Mouse (Mus musculus) liver, embryonic 13.5 days (tissue): ENCODE measurements around the gene Atr. TPM values are rescaled to one million over a fixed set of nuclear protein-coding genes. Genes with fewer than 3 reads are reported as not detected.

ENCODE experiments used
- ATAC-seq: fragments of 200-750 bp; cut with Nextera tagmentation; 2 replicates; pipeline ENCODE4 v1.8.0; 2017; ENCODE audit warnings: low read depth, mild to moderate bottlenecking, moderate number of reproducible peaks, moderate library complexity
- DNase-seq: peaks from one replicate; pipeline ENCODE4 v3.0.0; 2022
- H3K27ac ChIP-seq: fragments of 300-500 bp; sonication (generic); 2 replicates; pipeline ENCODE4 v1.5.1; 2015; ENCODE audit warnings: moderate library complexity, mild to moderate bottlenecking, inconsistent platforms
- H3K27me3 ChIP-seq: fragments of 300-500 bp; sonication (generic); 2 replicates; pipeline ENCODE4 v1.6.1; 2015; ENCODE audit warnings: mild to moderate bottlenecking, inconsistent platforms
- H3K36me3 ChIP-seq: fragments of 300-500 bp; sonication (generic); 2 replicates; pipeline ENCODE4 v1.6.1; 2015; ENCODE audit warnings: mild to moderate bottlenecking, inconsistent platforms
- H3K4me1 ChIP-seq: fragments of 300-500 bp; sonication (generic); replicated peaks from 2 replicates; pipeline ENCODE4 v1.6.1; 2015; ENCODE audit warnings: inconsistent platforms
- H3K4me2 ChIP-seq: fragments of 300-500 bp; sonication (generic); 2 replicates; pipeline ENCODE4 v1.6.1; 2015; ENCODE audit warnings: inconsistent platforms, mild to moderate bottlenecking, moderate library complexity
- H3K4me3 ChIP-seq: fragments of 300-500 bp; sonication (generic); replicated peaks from 2 replicates; pipeline ENCODE4 v1.5.1; 2015; ENCODE audit warnings: mild to moderate bottlenecking, inconsistent platforms
- H3K9ac ChIP-seq: fragments of 300-500 bp; sonication (generic); 2 replicates; pipeline ENCODE4 v1.6.1; 2015; ENCODE audit warnings: mild to moderate bottlenecking, inconsistent platforms
- H3K9me3 ChIP-seq: fragments of 300-500 bp; sonication (generic); replicated peaks from 2 replicates; pipeline ENCODE4 v1.6.1; 2016; ENCODE audit warnings: inconsistent platforms
- WGBS: fragments of 180-500 bp; shearing (Covaris S2); methylation state at CpG from one replicate; pipeline ENCODE4 v1.1.7; 2015; ENCODE audit not compliant: insufficient replicate concordance; 5-methylcytosine and 5-hydroxymethylcytosine counted together
- polyA plus RNA-seq: library from polyadenylated mRNA; unstranded; fragments of >200 nt; fragmentation: Nextera tagmentation; extraction: Ambion mirVana; gene quantifications from 2 replicates; pipeline ENCODE4 v1.2.1, GENCODE M21; 2015

Atr gene
- polyA plus RNA-seq, 1 experiment from 2014 or later = 4.3 TPM

GRCm38 (mm10) chr9:95979896-95980295 is 122.5 kb downstream of the Atr start:
- no peak overlapping the region for H3K4me2 ChIP-seq
- no peaks in the 10 kb centered on the region for H3K27me3 ChIP-seq
- no peaks in the 10 kb centered on the region for H3K9me3 ChIP-seq
- no peak for ATAC-seq
- H3K4me3 ChIP-seq = no peak overlapping the region
- peaks cover 59% of the 10 kb centered on the region for H3K36me3 ChIP-seq
- DNase-seq = no peak
- 0 out of 2 replicates have a peak, but pooled peaks cover 3% of the 10 kb centered on the region for H3K4me1 ChIP-seq
- H3K9ac ChIP-seq = no peak overlapping the region
- 88% methylated on average over 6 of the region's 6 CpGs for WGBS
- H3K27ac ChIP-seq = no peak overlapping the region

- no peak for DNase-seq
- Histone ChIP-seq H3K9ac (no peak overlapping the region), H3K36me3 (peaks cover 41% of the 10 kb centered on the region), H3K4me1 (no peaks in the 10 kb centered on the region), H3K27me3 (no peaks in the 10 kb centered on the region), H3K9me3 (no peaks in the 10 kb centered on the region), H3K4me3 (no peak overlapping the region), H3K27ac (no peak overlapping the region), H3K4me2 (no peak overlapping the region)
- 86% methylated on average over 2 of the region's 2 CpGs for WGBS
- no peak for ATAC-seq
These were observed 134.9 kb downstream of the Atr start for GRCm38 (mm10) chr9:95992255-95992654.

Other genes with a start within 250 kb of the Atr start
- 9.1 and 11.0 TPM in 2 replicates for gene Pcolce2, start 220.0 kb upstream of the Atr start, polyA plus RNA-seq
- gene Trpc1, start 107.2 kb upstream of the Atr start, polyA plus RNA-seq = 0.32 and 0.44 TPM in 2 replicates
- 9.6 and 11.8 TPM in 2 replicates for gene Pls1, start 12.3 kb upstream of the Atr start, polyA plus RNA-seq
- 6.7 and 9.5 TPM in 2 replicates for gene Xrn1, start 97.2 kb downstream of the Atr start, polyA plus RNA-seq